Mouse (Mus musculus) urinary bladder, postnatal 25 days (tissue): ENCODE data around the gene Arhgap44.

Experiments used
- DNase-seq: peaks from one replicate; pipeline ENCODE4 v3.0.0; 2022; ENCODE audit warnings: low spot score

Arhgap44 gene

GRCm38 (mm10) chr11:65137145-65137652, 25.6 kb downstream of the Arhgap44 start:
- DNase-seq: no peak

- no peak for DNase-seq
Measured at GRCm38 (mm10) chr11:65135251-65135739, 27.5 kb downstream of the Arhgap44 start.

GRCm38 (mm10) chr11:65133661-65134060, 29.1 kb downstream of the Arhgap44 start:
- no peak for DNase-seq

- DNase-seq: no peak
Measured at GRCm38 (mm10) chr11:65129110-65129509, 33.7 kb downstream of the Arhgap44 start.

- DNase-seq: no peak
Measured at GRCm38 (mm10) chr11:65128666-65129065, 34.1 kb downstream of the Arhgap44 start.

- DNase-seq: no peak
Measured at GRCm38 (mm10) chr11:65126566-65126965, 36.2 kb downstream of the Arhgap44 start.

GRCm38 (mm10) chr11:65124913-65125418, 37.8 kb downstream of the Arhgap44 start:
- DNase-seq: no peak

GRCm38 (mm10) chr11:65120276-65120675, 42.5 kb downstream of the Arhgap44 start:
- DNase-seq: no peak

GRCm38 (mm10) chr11:65115811-65116210, 47.0 kb downstream of the Arhgap44 start:
- no peak for DNase-seq

GRCm38 (mm10) chr11:65112086-65112485, 50.7 kb downstream of the Arhgap44 start:
- no peak for DNase-seq

- DNase-seq: no peak
Measured at GRCm38 (mm10) chr11:65111651-65112050, 51.1 kb downstream of the Arhgap44 start.

- no peak for DNase-seq
Measured at GRCm38 (mm10) chr11:65110058-65110457, 52.7 kb downstream of the Arhgap44 start.

GRCm38 (mm10) chr11:65107734-65108171, 55.0 kb downstream of the Arhgap44 start:
- DNase-seq: no peak

GRCm38 (mm10) chr11:65107151-65107550, 55.6 kb downstream of the Arhgap44 start:
- DNase-seq: no peak

GRCm38 (mm10) chr11:65104076-65104475, 58.7 kb downstream of the Arhgap44 start:
- DNase-seq: no peak

GRCm38 (mm10) chr11:65101206-65101605, 61.6 kb downstream of the Arhgap44 start:
- DNase-seq: no peak

GRCm38 (mm10) chr11:65100031-65100430, 62.7 kb downstream of the Arhgap44 start:
- no peak for DNase-seq

- DNase-seq: no peak
Measured at GRCm38 (mm10) chr11:65097526-65098070, 65.2 kb downstream of the Arhgap44 start.

GRCm38 (mm10) chr11:65096866-65097265, 65.9 kb downstream of the Arhgap44 start:
- DNase-seq: no peak

GRCm38 (mm10) chr11:65092851-65093250, 69.9 kb downstream of the Arhgap44 start:
- no peak for DNase-seq

- no peak for DNase-seq
Measured at GRCm38 (mm10) chr11:65090386-65090785, 72.4 kb downstream of the Arhgap44 start.

GRCm38 (mm10) chr11:65089982-65090381, 72.8 kb downstream of the Arhgap44 start:
- no peak for DNase-seq

- DNase-seq: no peak
Measured at GRCm38 (mm10) chr11:65089282-65089681, 73.5 kb downstream of the Arhgap44 start.
